Mouse (Mus musculus) retina, embryonic 14.5 days (tissue): Measurements from ENCODE around the gene Wdr66.

Experiments used
- DNase-seq: peaks from one replicate; pipeline ENCODE4 v3.0.0-alpha.2; 2015; ENCODE audit warnings: low spot score

Gene Wdr66

DNA sequence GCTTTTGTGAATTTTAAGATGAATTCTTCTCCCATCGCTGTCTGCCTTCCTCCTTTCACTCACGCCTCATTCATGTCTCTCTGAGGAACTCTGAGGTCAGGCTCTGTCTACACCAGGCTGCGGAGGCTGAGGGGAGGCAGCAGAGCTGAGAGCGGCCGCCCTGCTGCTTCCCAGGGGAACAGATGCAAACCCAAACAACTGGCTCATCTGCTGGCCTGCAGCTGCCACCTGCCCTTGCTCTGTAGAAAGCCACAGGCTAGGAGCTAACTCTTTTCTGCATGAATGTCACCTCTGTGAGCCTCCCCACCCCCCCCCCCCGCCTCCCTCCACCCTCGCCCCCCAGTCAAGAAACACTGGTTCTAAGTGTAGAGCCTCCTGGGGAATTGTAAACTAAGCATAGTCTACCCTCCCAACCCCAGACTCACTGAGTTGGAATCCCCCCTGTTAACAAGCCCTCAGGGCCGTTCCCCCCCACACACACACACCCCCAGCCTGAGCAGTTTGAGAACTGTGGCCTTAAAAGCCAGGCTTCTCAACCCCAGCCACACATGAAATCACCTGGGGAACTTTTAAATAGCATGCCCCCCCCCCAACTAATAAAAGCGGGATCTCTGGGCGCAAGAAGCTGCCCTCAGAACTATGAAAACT is 63.4 kb downstream of the Wdr66 start:
- DNase-seq, result peak; percentile 55

DNA sequence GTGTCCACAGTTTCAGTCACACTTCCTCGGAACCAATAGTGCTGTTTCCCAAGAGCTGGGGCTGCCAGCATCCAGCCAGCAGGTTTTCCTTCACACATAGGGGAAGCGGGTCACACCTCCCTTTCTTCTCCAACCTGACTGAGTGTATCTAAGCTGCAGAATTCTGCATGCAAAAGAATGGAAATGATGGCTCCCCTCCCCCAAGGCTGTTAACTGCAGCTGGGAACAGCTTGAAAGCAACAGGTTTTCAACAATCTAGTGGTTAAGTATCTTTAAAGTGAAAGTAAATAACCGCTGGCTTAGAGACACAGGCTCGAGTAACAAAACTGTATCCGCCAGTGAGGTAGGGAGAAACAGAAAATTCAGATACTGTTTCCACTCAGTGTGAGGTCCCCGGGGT is 66.1 kb downstream of the Wdr66 start:
- no peak for DNase-seq

DNA sequence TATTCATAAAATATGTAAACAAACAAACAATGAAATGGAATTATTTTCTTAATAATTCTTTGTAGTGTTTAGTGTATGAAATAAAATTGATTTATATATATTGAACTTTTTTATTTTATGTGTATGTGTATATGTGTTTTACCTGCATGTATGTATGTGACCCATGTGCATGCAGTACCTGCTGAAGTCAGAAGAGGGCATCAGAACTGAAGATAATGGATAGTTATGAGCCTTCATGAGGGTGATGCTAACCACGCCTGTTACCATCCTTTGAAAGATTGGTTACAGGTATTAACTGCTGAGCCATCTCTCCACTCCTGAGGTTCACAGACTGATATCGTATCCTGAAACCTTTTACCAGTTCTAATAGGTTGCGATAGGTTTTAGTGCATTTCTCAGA is 68.2 kb downstream of the Wdr66 start:
- no peak for DNase-seq

DNA sequence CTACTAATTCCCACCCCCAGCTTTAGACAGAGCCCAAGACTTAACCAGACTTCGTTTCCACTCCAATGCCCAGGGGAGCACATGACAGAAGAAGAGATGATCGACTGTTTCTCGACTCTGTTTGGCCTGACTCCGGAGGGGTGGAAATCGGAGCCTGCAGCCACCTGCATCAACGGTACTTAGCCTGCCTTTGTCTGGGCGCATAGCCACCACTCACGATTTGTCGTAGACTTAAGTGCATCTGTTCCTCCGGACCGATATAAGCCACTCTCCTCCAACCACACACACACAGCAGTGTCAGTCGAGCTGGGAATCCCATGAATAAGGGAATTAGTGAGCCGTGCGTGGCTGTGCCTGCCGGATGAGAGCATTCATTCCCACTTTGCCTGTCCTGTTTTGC is 72.3 kb downstream of the Wdr66 start:
- no peak for DNase-seq

DNA sequence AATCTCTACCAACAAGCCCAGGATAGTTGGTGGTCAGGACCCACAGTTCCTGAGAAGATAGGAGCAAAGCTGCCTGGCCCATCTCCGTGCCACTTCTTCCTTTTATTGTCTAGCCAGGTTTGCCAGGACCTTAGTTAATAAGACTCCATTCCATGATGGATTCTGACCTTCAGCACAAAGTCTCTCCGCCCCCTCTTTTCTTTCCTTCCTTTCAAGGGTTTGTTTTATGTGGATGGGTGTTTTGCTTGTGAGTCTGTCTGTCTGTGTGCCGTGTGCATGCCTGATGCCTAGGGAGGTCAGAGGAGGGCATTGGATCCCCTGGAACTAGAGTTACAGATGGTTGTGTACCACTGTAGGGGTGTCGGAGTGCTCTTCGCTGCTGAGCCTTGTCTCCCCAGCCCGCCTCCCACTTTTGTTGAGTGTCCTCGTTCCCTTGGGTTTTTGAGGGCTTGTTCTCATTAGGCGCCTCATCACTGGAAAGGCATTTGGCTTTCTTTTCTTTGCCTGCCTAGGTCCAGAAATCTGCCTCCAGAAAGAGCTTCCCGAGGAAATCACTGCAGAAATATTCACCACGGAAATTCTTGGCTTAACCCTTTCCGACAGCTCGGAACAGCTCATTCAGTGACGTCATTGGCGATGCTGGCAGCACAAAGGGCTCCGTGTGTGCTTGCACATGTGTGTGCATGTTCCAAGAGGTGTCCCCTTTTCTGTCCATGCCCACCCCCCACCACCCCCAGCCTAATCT is 74.3 kb downstream of the Wdr66 start:
- no peak for DNase-seq

DNA sequence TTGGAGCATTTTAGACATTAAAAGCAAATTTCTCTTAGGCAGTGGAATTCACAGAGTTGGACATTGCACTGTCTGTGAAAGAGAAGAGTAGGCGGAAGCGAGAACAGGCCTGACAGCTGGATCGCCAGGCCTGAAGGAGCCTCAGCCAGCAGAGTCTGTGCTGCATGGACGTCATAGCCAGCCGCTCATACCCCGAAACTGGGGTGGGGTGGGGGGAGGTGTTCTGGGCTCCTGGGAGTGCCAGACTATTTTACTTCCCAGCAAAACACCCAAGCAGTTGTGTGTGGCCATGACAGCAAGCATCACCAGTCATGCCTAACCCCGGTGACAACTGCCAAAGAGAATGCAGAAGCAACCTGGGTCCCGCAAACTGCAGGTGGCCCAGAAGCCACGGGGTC is 74.8 kb downstream of the Wdr66 start:
- DNase-seq, result no peak

DNA sequence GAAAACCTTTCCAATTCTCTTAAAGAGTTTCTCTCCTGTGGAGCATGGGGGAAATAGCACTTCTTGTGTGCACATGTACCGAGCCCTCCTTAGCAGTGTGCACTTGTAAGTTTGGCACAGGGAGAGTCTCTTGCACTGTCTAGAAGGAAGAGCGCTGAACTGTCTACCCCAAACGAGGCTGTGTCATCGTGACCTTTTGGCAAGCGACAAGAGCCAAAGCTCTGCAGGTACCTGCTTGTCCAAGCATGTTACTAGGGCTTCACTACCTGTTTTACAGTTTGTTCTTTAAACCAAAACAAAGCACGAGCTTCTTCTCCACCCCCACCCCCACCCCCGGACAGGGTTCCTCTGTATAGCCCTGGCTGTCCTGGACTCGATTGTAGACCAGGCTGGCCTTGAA is 75.8 kb downstream of the Wdr66 start:
- no peak for DNase-seq

DNA sequence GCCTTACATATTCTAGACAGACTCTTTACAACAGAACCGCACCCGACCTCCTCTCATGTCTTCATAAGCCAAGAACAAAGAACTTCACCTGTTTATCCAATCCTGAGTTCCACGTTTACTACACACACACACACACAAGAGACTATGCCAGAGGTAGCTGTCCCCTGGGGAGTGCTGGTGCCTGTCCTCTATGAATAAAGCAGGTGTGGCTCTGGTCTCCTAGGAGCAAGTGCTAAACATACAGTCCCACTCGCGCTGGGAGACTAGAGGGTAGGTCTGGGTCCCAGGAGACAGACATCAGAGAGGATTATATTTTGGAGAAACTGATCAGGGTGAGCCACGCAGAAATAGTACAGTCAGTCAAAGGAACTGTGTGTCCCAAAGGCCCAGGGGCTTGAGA is 81.7 kb downstream of the Wdr66 start:
- DNase-seq, result no peak

DNA sequence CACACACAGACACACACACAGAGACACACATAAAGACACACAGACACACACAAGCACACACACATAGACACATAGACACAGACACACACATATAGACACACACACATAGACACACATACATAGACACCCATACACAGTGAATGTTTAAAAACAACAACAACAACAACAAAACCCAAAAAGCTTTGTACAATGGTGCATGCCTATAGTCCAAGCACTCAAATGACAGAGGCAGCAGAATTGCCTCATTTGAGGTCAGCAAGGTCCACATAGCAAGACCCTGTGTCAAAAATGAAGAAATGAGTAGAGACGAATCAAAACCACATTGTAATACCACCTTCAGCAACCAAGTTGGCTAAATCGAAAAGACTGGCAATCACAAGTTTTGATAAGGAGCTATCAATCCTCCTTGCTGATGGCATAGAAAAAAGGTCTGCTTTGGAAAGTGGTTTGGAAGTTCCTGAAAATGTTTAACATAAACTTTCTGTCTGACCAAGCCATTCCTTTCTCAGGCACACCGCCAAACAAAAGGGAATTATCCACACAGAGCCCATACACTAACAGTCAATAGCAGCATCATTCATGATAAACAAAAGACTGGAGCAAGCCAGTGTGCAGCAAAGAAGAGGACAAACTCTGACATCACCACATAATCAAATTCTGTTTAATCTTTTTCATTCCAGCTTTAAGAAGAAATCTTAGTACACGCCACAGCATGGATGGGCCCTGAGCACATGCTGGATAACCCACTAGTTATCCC is 84.5 kb downstream of the Wdr66 start:
- DNase-seq, result no peak

DNA sequence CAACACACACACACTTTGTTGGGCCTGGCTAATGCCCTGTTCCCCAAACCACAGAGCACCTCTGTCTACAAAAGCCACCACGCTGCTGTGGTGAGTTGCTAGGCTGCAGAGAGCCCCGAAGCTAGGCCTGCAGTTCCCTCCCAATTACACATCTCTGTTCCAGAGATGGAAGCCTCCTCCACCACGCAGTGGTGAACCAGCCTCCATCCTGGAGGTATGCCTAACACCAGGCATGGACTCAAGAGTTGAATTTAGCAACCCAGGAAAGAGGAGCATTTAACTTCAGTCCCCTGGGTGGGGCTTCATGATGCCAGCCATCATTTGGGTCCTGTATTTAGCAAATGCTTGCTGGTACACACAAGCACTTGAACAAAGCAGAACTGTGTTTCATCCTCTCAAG is 86.6 kb downstream of the Wdr66 start:
- DNase-seq, result no peak

DNA sequence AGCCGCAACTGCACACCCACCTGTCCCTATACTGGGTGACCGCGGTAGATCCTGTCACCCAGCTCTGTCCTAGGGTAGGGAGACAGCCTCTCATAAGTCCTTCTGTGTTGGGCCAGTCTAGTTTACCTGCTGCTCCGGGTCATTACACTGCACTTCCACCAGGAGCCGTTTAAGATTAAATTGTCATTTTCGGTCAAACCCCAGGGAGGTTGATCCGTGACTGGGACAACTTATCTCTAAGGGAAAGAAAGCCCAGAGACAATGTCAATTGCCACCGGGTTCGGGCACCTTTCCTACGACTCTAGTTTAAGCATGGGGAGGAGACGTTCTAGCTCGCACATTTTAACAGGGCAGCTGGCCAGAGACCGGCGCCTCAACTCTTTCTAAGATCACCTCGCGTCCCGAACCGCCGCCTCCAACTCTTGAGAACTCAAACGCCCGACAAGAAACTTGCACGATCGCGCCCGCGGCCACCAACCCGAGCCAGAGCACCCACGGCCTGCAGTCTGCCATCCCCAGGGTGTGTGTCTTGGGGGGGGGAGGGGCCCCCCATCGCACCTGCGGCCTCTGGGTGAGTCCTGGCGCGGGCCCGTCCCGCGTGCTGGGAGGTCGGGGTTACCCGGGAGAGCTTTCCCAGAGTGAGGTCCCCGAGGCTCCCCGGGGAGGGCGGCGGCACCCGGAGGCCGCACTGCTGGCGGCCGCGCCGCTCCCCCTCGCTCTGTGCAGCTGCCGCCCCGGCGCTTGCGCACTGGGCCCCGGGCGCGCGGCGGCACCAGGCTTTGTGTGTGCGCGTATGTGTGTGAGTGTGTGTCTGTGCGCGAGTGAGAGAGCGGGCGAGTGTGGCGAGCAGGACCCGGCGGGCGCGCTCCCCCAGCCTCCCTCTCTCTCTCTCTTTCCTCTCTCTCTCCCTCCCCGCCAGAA is 92.1 kb downstream of the Wdr66 start, which contains the start of gene Bcl7a:
Bcl7a (plus strand) TSS at position 128 of the 921 bp plus-strand sequence.
- peak; percentile 92 for DNase-seq

DNA sequence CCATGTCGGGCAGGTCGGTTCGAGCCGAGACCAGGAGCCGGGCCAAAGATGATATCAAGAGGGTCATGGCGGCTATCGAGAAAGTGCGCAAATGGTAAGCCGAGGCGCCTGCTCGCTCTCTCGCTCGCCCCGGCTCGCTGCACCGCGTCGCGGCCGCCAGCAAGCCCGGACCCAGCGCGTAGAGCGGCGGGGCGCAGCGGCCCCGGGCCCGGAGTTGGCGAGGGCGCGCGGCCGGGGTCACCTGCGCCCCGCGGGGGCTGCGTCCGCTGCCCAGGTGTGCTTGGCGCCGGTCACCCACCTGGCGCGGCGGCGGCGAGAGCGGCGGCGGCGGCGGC is 92.7 kb downstream of the Wdr66 start:
- DNase-seq, result no peak

DNA sequence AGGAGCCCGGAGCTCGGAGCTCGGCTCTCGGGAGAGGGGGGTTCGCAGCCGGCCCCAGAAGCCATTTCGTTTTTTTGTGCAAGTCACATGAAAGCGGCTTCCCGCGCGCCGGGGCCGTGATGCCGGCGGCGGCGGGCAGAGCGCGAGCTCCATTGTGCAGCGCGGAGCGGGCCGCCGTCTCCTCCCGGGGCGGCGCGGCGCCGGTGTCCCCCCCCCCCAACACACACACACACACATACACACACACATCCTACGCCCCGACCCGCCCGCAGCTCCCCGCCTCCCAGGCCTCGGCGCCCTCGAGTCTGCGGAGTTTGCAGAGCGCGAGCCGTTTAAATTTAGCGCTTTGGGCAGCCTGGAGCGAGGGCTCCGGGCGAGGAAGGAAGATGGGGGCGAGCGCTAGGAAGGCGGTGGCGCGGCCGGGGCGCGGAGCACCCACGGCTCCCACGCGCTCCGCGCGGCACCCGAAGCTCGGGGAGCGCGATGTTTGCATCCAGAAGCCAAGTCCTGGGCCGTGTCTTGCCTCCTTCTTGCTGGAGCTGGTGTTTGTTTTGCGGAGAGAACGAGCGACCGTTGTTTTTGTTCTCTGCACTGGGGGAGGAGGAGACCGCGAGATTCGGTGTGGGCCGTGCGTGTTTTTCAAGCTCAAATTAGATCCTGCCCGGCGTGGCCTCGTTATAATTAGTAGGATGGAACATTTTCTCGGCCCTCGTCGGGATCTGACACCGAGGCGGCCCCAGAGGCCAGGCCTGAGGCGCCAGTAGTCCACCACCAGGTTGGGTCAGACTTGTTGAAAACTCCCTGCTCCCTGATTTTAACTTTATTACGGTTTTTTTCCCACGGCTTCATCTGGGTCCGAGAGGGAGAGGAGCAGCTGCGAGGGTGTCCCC is 93.3 kb downstream of the Wdr66 start:
- DNase-seq, result peak; percentile 73

DNA sequence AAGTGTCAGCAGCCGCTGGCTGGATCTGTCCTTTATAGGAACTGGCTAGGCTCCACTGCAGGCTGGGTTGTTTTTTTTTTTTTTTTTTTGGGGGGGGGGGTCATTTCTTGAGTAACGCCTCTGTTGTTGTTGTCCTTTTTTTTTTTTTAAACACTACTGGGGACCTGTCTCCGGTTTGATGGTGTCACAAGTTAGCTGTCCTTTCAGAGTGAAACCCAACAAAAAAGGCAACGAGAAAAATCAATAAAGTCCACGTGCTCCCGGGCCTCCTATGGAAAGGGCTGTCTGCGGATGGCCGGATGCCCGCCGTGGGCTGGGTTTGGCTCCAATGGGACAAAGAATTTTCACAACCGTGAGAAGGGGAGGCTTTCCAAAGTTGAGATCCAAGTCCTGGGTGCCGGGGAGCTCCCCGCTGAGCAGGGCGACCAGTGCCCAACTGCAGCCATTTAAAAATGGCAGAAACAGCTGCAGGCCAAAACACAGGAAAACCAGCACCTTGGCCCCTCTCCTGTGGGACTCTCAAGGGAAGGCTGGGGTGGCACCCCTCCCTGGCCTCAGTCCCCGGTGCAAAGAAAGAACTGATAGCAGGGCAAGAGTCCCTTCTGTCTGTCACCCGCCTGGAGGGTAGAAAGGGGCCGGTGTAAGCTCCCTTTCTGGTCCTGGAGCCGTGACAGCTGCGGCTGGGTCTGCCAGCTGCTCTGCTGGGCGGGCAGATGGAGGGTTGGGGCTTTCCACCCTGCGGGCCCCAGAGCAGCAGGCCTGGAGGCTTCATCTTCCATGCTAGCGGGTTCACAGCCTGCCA is 94.2 kb downstream of the Wdr66 start:
- peak; percentile 79 for DNase-seq

DNA sequence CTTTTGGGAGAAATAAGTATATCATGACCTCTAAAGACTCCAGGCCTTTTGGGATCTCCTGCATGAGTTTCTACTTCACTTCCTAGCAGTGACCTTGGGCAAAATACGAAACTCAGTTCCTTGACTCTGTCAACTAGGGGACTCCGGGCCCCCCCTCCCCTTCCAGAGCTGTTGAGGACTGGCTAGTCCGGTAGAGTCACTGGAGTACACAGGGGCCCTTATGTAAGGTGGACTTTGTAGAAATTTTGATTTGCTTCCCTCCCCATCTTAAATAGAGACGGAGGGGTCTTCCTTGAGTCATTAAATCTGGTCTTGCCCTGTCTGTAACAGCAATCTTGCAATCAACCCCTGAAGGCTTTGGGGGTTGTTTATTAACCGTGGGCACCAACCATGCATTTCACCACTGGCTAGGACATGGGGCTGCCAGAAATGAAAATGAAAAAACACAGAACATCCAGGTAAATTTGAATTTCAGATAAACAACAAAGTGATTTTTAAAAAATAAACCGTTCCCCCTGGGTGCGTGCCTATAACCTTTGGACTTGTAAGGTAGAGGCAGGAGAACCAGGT is 94.9 kb downstream of the Wdr66 start:
- no peak for DNase-seq

DNA sequence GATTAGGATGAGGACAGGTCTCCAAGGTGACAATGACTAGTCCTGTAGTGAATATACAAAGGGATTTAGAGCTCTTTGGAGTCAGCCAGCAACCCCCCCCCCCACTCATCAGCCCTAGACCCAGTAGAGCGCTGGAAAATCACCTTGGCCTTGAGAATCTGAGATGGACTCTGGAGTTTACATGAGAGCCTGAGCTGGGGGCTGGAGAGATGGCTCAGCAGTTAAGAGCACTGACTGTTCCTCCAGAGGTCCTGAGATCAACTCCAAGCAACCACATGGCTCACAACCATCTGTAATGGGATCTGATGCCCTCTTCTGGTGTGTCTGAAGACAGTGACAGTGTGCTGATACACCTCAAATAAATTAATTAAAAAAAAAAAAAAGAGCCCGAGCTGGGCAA is 96.1 kb downstream of the Wdr66 start:
- no peak for DNase-seq

DNA sequence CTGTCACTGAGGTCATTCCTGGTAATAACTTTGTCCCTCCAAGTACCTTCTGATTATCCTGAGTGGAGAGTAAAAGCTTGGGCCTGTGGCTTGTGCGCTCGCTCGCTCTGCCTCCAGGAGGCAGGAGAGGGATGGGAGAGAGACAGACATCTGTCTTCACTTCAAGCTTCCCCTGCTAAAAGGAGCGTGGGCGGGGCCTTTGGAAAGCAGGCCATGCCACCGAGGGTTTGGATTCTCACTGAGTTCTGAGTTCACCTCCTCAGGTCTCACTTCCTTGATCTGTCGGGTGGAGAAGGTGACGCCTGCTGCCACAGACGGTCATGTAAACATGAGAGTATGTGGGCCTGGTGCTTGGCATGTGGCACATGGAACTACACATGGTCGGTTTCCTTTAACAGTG is 98.5 kb downstream of the Wdr66 start:
- peak; percentile 29 for DNase-seq

DNA sequence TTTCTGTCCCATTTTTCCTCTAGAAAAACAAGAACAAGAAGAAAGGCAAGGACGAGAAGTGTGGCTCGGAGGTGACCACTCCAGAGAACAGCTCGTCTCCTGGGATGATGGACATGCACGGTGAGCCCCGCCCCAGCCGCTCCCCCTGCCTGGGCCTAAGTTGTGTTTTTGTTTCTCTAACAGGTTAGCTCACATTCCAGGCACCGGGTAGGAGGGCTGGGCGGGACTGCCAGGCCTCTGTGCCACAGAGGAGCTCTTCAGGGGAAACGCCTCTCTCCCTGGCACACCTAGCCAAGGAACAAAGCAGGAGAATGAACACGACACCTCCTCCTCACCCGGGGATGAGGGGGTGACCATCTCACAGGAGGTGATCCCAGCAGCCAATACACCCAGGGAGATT is 104.0 kb downstream of the Wdr66 start:
- DNase-seq, result no peak

DNA sequence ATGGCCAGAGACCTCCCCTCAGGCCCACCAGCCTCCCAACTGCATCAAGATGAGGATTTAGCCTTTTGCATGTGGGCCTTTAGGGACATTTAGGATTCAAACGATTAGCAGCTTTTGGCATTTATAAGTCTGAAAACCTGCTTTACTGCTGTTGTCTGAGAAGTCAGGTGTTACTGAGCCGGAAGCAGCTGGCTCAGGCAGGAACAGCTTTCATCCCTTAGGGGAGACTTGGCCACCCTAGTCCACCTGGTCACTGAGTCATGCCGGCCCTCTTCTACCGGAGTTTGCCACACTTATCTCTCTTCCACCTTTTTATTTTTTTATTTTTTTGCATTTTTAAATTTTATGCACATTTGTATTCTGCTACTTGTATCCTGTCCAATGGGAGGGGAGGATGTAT is 105.4 kb downstream of the Wdr66 start:
- DNase-seq, result no peak

DNA sequence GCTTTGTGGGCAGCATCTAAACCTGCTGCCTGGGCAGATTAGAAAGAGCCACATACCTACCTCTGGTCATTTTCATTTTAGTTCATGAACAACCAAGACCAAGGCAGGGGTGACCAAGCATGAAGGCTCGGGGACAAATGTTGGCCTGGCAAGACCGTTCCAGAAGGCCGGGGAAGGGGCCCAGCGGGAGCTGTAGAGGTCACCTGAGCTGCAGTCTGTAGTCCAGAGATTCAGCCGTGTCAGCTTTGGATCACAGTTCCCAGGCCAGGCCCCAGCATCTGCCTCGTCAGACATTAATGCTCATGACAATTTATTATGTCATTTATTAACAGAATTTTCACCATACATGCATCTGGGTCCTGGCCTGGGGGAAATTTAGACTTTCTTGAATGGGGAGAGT is 107.5 kb downstream of the Wdr66 start:
- no peak for DNase-seq
